Mouse (Mus musculus) midbrain, postnatal 0 days (tissue): ENCODE results near the gene Sh3kbp1. TPM values are rescaled to one million over a fixed set of nuclear protein-coding genes. Genes with fewer than 3 reads are reported as not detected.

Experiments
- ATAC-seq: fragments of 200-750 bp; cut with Nextera tagmentation; 2 replicates; pipeline ENCODE4 v1.8.0; 2017; ENCODE audit warnings: moderate number of reproducible peaks, mild to moderate bottlenecking, moderate TSS enrichment, moderate library complexity; ENCODE audit not compliant: low FRiP score
- DNase-seq: peaks from one replicate; pipeline ENCODE4 v3.0.0-alpha.2; 2015; ENCODE audit warnings: low spot score
- H3K27ac ChIP-seq: fragments of 300-500 bp; sonication (generic); 2 replicates; pipeline ENCODE4 v1.5.1; 2014; ENCODE audit warnings: low read depth, mild to moderate bottlenecking, low read length, mixed read lengths
- H3K27me3 ChIP-seq: fragments of 300-500 bp; sonication (generic); 2 replicates; pipeline ENCODE4 v1.6.1; 2014; ENCODE audit warnings: low read length, control low read depth, mixed read lengths; ENCODE audit not compliant: insufficient read depth
- H3K36me3 ChIP-seq: fragments of 300-500 bp; sonication (generic); 2 replicates; pipeline ENCODE4 v1.6.1; 2014; ENCODE audit warnings: low read length, control low read depth, mixed read lengths; ENCODE audit not compliant: insufficient read depth
- H3K4me1 ChIP-seq: fragments of 300-500 bp; sonication (generic); 2 replicates; pipeline ENCODE4 v1.6.1; 2014; ENCODE audit warnings: mild to moderate bottlenecking, control low read depth, antibody characterized with exemption, low read length, mixed read lengths; ENCODE audit not compliant: insufficient read depth
- H3K4me2 ChIP-seq: fragments of 300-500 bp; sonication (generic); 2 replicates; pipeline ENCODE4 v1.6.1; 2014; ENCODE audit warnings: low read depth, mild to moderate bottlenecking, low read length, mixed read lengths; ENCODE audit not compliant: poor library complexity, severe bottlenecking
- H3K4me3 ChIP-seq: fragments of 300-500 bp; sonication (generic); 2 replicates; pipeline ENCODE4 v1.5.1; 2014; ENCODE audit warnings: low read depth, mild to moderate bottlenecking, low read length, moderate library complexity
- H3K9ac ChIP-seq: fragments of 300-500 bp; sonication (generic); replicated peaks from 2 replicates; pipeline ENCODE4 v1.6.1; 2014; ENCODE audit warnings: mild to moderate bottlenecking, low read length, moderate library complexity, mixed read lengths; ENCODE audit not compliant: poor library complexity, severe bottlenecking
- H3K9me3 ChIP-seq: fragments of 300-500 bp; sonication (generic); 2 replicates; pipeline ENCODE4 v1.6.1; 2016; ENCODE audit warnings: low read length, control low read depth
- CTCF ChIP-seq: IDR thresholded peaks from 2 replicates; pipeline ENCODE4 v1.5.1; 2016; ENCODE audit warnings: antibody characterized with exemption, mild to moderate bottlenecking
- WGBS: fragments of 180-500 bp; shearing (Covaris S2); extraction: QIAGEN DNeasy Blood & Tissue Kit; methylation state at CpG from one replicate; pipeline ENCODE4 v1.1.7; 2014; 5-methylcytosine and 5-hydroxymethylcytosine counted together
- polyA plus RNA-seq: library from polyadenylated mRNA; unstranded; fragments of >200 nt; fragmentation: Nextera tagmentation; extraction: Ambion mirVana; gene quantifications from 2 replicates; pipeline ENCODE4 v1.2.1, GENCODE M21; 2015
- total RNA-seq: library from RNA; depleted of rRNA; stranded (reverse); fragments of >200 nt; gene quantifications from 2 replicates; pipeline ENCODE4 v1.2.3, GENCODE M21; 2014

Sh3kbp1 gene
- total and polyA plus RNA-seq, 2 experiments from 2014 or later = 41.9 to 42.4 TPM

DNA sequence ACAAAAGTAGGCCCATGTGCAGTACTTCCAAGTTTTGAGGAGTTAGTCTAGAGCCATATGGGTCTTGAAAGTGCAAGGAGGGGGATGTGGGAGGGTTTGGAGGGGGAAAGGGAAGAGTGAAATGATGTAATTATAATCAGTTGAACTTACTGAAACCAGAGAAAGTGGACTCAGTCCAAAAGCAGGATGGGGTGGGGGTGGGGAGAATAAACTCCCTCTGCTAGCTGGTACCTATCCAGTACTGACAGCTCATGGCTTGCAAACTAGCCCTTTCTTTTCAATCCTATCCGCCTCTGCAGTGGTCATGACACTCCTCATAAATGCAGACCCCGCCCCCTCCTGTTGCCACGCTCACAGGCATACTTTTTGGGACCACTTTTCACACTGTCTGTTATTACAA lies 283.5 kb downstream of the Sh3kbp1 start:
- no peaks in the 10 kb centered on the region for H3K36me3 ChIP-seq
- H3K4me1 ChIP-seq = no peaks in the 10 kb centered on the region
- WGBS = 63% methylated on average over 3 of the region's 3 CpGs
- H3K4me2 ChIP-seq = no peak overlapping the region
- ATAC-seq = no peak
- no peak for DNase-seq
- H3K4me3 ChIP-seq = no peak overlapping the region
- H3K27ac ChIP-seq = no peak overlapping the region
- no peak for TF ChIP-seq CTCF
- H3K9me3 ChIP-seq = no peaks in the 10 kb centered on the region
- H3K27me3 ChIP-seq = no peaks in the 10 kb centered on the region
- no peak overlapping the region for H3K9ac ChIP-seq

DNA sequence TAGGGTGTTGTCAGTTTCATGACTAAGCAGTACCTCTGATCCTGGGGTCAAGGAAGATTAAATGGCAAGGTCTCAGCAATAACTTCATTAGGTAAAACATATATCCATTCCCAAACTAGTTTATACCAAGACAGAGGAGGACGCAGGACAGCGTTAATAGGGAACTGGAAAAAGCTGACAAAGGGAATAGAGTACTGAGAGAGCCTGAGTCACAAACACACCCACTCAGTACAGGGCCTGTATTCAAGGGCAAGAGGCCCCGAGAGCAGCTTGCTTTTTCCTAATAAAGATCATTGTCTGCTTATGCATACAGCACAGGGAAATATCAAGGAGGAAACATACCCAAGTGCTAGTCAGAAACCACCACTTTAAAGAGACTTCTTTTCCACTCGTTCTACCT lies 284.5 kb downstream of the Sh3kbp1 start:
- no peak for TF ChIP-seq CTCF
- Histone ChIP-seq H3K27ac (no peak overlapping the region), H3K9me3 (no peaks in the 10 kb centered on the region), H3K9ac (no peak overlapping the region), H3K36me3 (no peaks in the 10 kb centered on the region), H3K4me1 (no peaks in the 10 kb centered on the region), H3K4me3 (no peak overlapping the region), H3K4me2 (no peak overlapping the region), H3K27me3 (no peaks in the 10 kb centered on the region)
- ATAC-seq = no peak
- 93% methylated on average over 4 of the region's 4 CpGs for WGBS
- no peak for DNase-seq

GRCm38 (mm10) chrX:159912061-159912460 lies 285.0 kb downstream of the Sh3kbp1 start:
- H3K36me3 ChIP-seq = no peaks in the 10 kb centered on the region
- no peak overlapping the region for H3K27ac ChIP-seq
- no peak for DNase-seq
- ATAC-seq = no peak
- no peak for TF ChIP-seq CTCF
- no peak overlapping the region for H3K4me2 ChIP-seq
- no peaks in the 10 kb centered on the region for H3K9me3 ChIP-seq
- no peak overlapping the region for H3K4me3 ChIP-seq
- H3K9ac ChIP-seq = no peak overlapping the region
- H3K4me1 ChIP-seq = no peaks in the 10 kb centered on the region
- no peaks in the 10 kb centered on the region for H3K27me3 ChIP-seq
- WGBS = 77% methylated on average over 3 of the region's 3 CpGs

GRCm38 (mm10) chrX:159913489-159913888 lies 286.4 kb downstream of the Sh3kbp1 start:
- no peak overlapping the region for H3K4me3 ChIP-seq
- no peak overlapping the region for H3K27ac ChIP-seq
- H3K4me2 ChIP-seq = no peak overlapping the region
- no peaks in the 10 kb centered on the region for H3K36me3 ChIP-seq
- H3K9me3 ChIP-seq = no peaks in the 10 kb centered on the region
- no peaks in the 10 kb centered on the region for H3K4me1 ChIP-seq
- DNase-seq (no peak), ATAC-seq (no peak)
- H3K9ac ChIP-seq = no peak overlapping the region
- no peak for TF ChIP-seq CTCF
- H3K27me3 ChIP-seq = no peaks in the 10 kb centered on the region
- 35% methylated on average over 3 of the region's 3 CpGs for WGBS

GRCm38 (mm10) chrX:159915125-159915524 lies 288.1 kb downstream of the Sh3kbp1 start:
- H3K27me3 ChIP-seq = no peaks in the 10 kb centered on the region
- no peak overlapping the region for H3K27ac ChIP-seq
- no peaks in the 10 kb centered on the region for H3K9me3 ChIP-seq
- ATAC-seq (no peak), DNase-seq (peak; percentile 30)
- no peaks in the 10 kb centered on the region for H3K36me3 ChIP-seq
- TF ChIP-seq CTCF = peak; percentile 54
- WGBS = 41% methylated on average over 1 of the region's 1 CpGs
- no peak overlapping the region for H3K9ac ChIP-seq
- H3K4me3 ChIP-seq = no peak overlapping the region
- H3K4me1 ChIP-seq = no peaks in the 10 kb centered on the region
- H3K4me2 ChIP-seq = no peak overlapping the region

DNA sequence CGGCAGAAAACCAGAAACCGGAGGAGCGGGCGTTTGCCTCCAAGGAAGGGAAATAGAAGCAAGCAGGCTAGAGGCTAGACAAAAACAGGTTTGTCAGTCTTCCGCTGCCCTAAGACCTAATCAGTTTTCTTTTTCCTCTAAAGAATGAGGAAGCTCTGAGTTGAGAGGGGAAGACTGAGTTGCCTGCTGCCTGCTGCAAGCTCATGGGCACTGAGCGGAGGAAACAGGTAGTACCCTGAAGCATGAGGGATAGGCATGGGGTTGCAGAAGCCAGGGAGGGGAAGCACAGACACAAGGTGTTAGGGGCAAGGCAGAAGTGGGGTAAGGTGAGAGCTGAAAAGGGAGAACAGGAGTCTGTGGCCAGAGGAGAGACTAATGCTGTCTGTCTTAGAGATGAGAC lies 297.7 kb downstream of the Sh3kbp1 start:
- DNase-seq (no peak), ATAC-seq (no peak)
- H3K36me3 ChIP-seq = no peaks in the 10 kb centered on the region
- no peak overlapping the region for H3K4me3 ChIP-seq
- H3K27ac ChIP-seq = no peak overlapping the region
- no peaks in the 10 kb centered on the region for H3K9me3 ChIP-seq
- TF ChIP-seq CTCF = no peak
- no peaks in the 10 kb centered on the region for H3K4me1 ChIP-seq
- H3K27me3 ChIP-seq = no peaks in the 10 kb centered on the region; the same call in 1 of the 2 replicates
- H3K9ac ChIP-seq = no peak overlapping the region
- 89% methylated on average over 6 of the region's 6 CpGs for WGBS
- no peak overlapping the region for H3K4me2 ChIP-seq
